Mouse (Mus musculus) heart, embryonic 14.5 days (tissue): ENCODE data around the gene Adamts3. TPM values are rescaled to one million over a fixed set of nuclear protein-coding genes. Genes with fewer than 3 reads are reported as not detected.

Experiments used
- ATAC-seq: fragments of 200-750 bp; cut with Nextera tagmentation; 2 replicates; pipeline ENCODE4 v1.8.0; 2017; ENCODE audit warnings: low read depth, moderate TSS enrichment; ENCODE audit not compliant: insufficient number of reproducible peaks, insufficient read depth, low FRiP score
- H3K27ac ChIP-seq, 2 experiments: fragments of 200-500 bp in 1 of 2; fragments of 300-500 bp in 1 of 2; sonication (generic) in 1 of 2; replicated peaks in 1 of 2; 2 replicates each; pipeline ENCODE4 v1.5.1; 2012 to 2014; ENCODE audit warnings: low read depth in 2 of 2, low read length in 2 of 2, control low read depth in 1 of 2, mild to moderate bottlenecking in 1 of 2, mixed read lengths in 1 of 2; ENCODE audit not compliant: control insufficient read depth in 1 of 2, insufficient read depth in 1 of 2
- H3K27me3 ChIP-seq: fragments of 300-500 bp; sonication (generic); 2 replicates; pipeline ENCODE4 v1.6.1; 2014; ENCODE audit warnings: mild to moderate bottlenecking, low read length, control low read depth; ENCODE audit not compliant: control insufficient read depth, insufficient read depth
- H3K36me3 ChIP-seq: fragments of 300-500 bp; sonication (generic); 2 replicates; pipeline ENCODE4 v1.6.1; 2014; ENCODE audit warnings: mild to moderate bottlenecking, control low read depth, low read length, mixed read lengths; ENCODE audit not compliant: control insufficient read depth, insufficient read depth
- H3K4me1 ChIP-seq, 2 experiments: fragments of 200-500 bp in 1 of 2; fragments of 300-500 bp in 1 of 2; sonication (generic) in 1 of 2; 2 replicates each; pipeline ENCODE4 v1.6.1; 2012 to 2014; ENCODE audit warnings: low read length in 2 of 2, control low read depth in 1 of 2, mixed read lengths in 1 of 2; ENCODE audit not compliant: control insufficient read depth in 2 of 2, insufficient read depth in 2 of 2
- H3K4me2 ChIP-seq: fragments of 300-500 bp; sonication (generic); 2 replicates; pipeline ENCODE4 v1.6.1; 2014; ENCODE audit warnings: mild to moderate bottlenecking, low read length
- H3K4me3 ChIP-seq, 2 experiments: fragments of 200-500 bp in 1 of 2; fragments of 300-500 bp in 1 of 2; sonication (generic) in 1 of 2; 2 replicates each; pipeline ENCODE4 v1.5.1; 2012 to 2014; ENCODE audit warnings: low read length in 2 of 2, mild to moderate bottlenecking in 2 of 2, control low read depth in 1 of 2, low read depth in 1 of 2, moderate library complexity in 1 of 2; ENCODE audit not compliant: control insufficient read depth in 1 of 2, insufficient read depth in 1 of 2
- H3K9ac ChIP-seq: fragments of 300-500 bp; sonication (generic); 2 replicates; pipeline ENCODE4 v1.6.1; 2014; ENCODE audit warnings: mild to moderate bottlenecking, low read length
- H3K9me3 ChIP-seq: fragments of 300-500 bp; sonication (generic); 2 replicates; pipeline ENCODE4 v1.6.1; 2016; ENCODE audit warnings: low read length, control low read depth; ENCODE audit not compliant: control insufficient read depth
- WGBS: fragments of 180-500 bp; shearing (Covaris S2); extraction: QIAGEN DNeasy Blood & Tissue Kit; methylation state at CpG from one replicate; pipeline ENCODE4 v1.1.7; 2014; 5-methylcytosine and 5-hydroxymethylcytosine counted together
- polyA plus RNA-seq: library from polyadenylated mRNA; unstranded; fragments of >200 nt; fragmentation: Nextera tagmentation; extraction: Ambion mirVana; gene quantifications from 2 replicates; pipeline ENCODE4 v1.2.1, GENCODE M21; 2014

Gene Adamts3
- polyA plus RNA-seq, 1 experiment from 2014 or later, result 4.8 TPM

DNA sequence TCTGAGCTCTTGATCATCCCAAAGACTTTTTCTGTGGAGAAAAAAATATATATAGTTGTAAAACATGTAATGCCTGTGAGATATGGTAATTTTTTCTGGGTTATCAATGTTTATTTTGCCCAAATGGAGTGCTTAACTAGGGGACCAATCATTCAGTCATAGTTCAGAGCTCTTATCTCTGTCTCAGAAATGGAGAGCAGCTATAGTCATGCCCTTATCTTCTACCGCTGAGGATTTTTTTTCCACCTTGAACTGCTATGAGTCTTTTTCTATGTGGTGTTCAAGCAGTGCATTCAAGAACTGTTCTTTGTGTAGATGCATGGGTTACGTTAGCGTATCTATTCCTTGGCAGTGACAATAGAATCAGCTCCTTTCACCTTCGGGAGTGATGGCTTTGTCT, 210.2 kb downstream of the Adamts3 start:
- no peak for ATAC-seq
- WGBS, result 65% methylated on average over 4 of the region's 4 CpGs
- no peaks in the 10 kb centered on the region for H3K9me3 ChIP-seq
- H3K36me3 ChIP-seq, result no peaks in the 10 kb centered on the region
- H3K27me3 ChIP-seq, result no peaks in the 10 kb centered on the region
- H3K9ac ChIP-seq, result no peak overlapping the region
- no peak overlapping the region for H3K27ac ChIP-seq
- H3K4me3 ChIP-seq, result no peak overlapping the region
- no peak overlapping the region for H3K4me2 ChIP-seq
- no peaks in the 10 kb centered on the region for H3K4me1 ChIP-seq

DNA sequence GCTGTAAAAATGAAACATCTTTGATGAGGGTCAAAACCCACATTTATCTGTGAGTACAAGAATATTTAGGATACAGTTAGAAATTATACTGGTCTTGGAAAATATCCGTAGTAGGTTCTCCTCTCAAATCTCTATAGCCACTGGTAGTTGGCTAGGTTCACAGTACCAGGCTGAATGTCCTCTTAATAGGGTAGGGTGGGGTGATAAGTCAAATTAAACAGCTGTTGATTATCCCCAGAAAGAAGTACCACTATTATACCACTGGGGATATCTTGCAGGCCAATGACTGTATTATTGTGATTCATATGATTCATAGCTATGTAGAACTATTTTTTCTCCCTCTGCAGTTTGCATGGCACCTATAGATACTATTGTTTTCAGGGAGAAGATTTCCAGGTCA, 228.8 kb downstream of the Adamts3 start:
- WGBS, result 88% methylated on average over 1 of the region's 1 CpGs
- H3K4me3 ChIP-seq, result no peak overlapping the region
- H3K36me3 ChIP-seq, result no peaks in the 10 kb centered on the region
- no peak overlapping the region for H3K27ac ChIP-seq
- no peaks in the 10 kb centered on the region for H3K9me3 ChIP-seq
- ATAC-seq, result no peak
- H3K9ac ChIP-seq, result no peak overlapping the region
- H3K27me3 ChIP-seq, result no peaks in the 10 kb centered on the region
- no peaks in the 10 kb centered on the region for H3K4me1 ChIP-seq
- H3K4me2 ChIP-seq, result no peak overlapping the region

DNA sequence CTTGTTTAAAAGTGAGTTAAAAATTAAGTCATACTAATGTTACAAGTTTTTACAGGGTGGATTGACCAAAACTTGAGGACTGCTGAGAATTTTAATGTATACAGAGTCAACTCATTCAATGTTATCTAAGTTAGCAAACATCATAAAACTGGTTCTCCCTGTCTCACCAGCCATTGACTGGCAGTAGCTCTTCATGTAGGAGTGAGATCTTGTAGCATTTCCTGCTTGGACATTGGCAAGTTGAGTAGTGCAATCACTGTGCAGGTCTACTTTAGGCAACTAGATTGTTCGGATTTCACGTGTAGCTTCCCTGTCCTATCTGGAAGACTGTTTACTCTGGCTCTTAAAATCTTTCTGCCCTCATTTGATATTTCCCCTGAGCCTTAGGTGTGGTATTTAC, 229.3 kb downstream of the Adamts3 start:
- no peak overlapping the region for H3K4me2 ChIP-seq
- no peak overlapping the region for H3K9ac ChIP-seq
- no peak overlapping the region for H3K27ac ChIP-seq
- WGBS, result 81% methylated on average over 2 of the region's 2 CpGs
- no peaks in the 10 kb centered on the region for H3K9me3 ChIP-seq
- H3K27me3 ChIP-seq, result no peaks in the 10 kb centered on the region
- no peaks in the 10 kb centered on the region for H3K4me1 ChIP-seq
- no peaks in the 10 kb centered on the region for H3K36me3 ChIP-seq
- no peak overlapping the region for H3K4me3 ChIP-seq
- ATAC-seq, result no peak

DNA sequence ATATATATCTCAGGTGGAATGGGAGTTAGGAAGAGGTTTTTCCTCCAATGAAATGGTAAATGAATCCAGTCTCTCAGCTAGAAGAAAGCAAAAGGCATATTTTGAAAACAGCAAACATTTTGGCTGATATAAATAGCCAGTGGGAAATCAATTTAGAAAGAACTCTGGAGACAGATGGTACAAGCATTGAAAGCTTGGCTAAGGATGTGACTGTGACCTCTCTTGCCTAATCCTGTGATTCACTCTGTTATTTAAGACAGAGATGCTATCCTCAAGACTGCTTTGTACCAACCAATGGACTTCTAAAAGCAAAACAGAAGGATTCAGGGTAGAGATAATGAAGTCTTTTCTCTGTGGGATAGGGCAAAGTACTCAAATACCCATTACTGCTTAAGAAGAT, 236.2 kb downstream of the Adamts3 start:
- H3K4me1 ChIP-seq, result no peaks in the 10 kb centered on the region
- no peak overlapping the region for H3K4me3 ChIP-seq
- H3K27me3 ChIP-seq, result no peaks in the 10 kb centered on the region
- no peak overlapping the region for H3K4me2 ChIP-seq
- no peaks in the 10 kb centered on the region for H3K36me3 ChIP-seq
- no peak overlapping the region for H3K27ac ChIP-seq
- H3K9me3 ChIP-seq, result no peaks in the 10 kb centered on the region
- no peak overlapping the region for H3K9ac ChIP-seq
- no peak for ATAC-seq

DNA sequence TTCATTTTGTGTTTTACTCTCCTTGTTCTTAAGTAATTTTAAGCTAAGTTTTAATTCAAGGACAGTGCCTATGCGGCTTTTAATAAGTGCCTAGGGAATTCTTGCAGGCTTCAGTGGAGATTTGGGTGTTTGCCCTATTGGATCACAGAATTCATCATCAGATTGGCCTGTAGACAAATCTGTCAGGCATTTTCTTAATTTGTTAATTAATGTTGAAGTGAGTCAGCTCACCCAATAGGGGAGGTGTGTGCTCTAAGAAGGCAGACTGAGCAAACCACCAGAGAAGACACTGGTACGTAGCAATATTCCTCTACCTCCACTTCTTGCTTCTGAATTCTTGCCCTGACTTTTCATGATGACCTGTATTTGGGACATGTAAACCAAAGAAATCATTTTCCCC, 247.7 kb downstream of the Adamts3 start:
- Histone ChIP-seq H3K9ac (no peak overlapping the region), H3K27ac (no peak overlapping the region), H3K9me3 (no peaks in the 10 kb centered on the region), H3K4me1 (no peaks in the 10 kb centered on the region), H3K36me3 (no peaks in the 10 kb centered on the region), H3K4me2 (no peak overlapping the region), H3K27me3 (no peaks in the 10 kb centered on the region), H3K4me3 (no peak overlapping the region)
- 86% methylated on average over 2 of the region's 2 CpGs for WGBS
- ATAC-seq, result no peak

DNA sequence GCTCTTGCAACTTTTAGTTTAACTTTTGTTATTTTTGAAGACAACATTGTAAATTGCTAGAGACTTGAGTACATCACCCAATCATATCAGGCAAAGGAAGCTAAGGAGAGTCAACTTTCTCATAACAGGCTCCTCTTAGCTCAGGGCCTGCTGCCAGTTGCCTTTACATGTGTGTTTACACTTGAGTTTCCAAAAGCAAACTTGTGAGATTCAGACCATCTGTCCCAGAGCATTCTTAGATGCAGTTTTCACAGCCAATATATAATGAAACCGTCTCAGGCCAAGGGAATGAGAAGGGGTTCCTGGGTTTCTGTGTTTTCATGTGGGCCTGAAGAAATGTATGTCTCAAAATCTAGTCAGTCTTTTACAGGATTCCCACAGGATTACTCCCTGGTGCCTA, 251.5 kb downstream of the Adamts3 start:
- Histone ChIP-seq H3K9me3 (no peaks in the 10 kb centered on the region), H3K4me1 (no peaks in the 10 kb centered on the region), H3K36me3 (no peaks in the 10 kb centered on the region), H3K27me3 (no peaks in the 10 kb centered on the region), H3K4me3 (no peak overlapping the region), H3K27ac (no peak overlapping the region), H3K4me2 (no peak overlapping the region), H3K9ac (no peak overlapping the region)
- WGBS, result 58% methylated on average over 1 of the region's 1 CpGs
- no peak for ATAC-seq
